Mouse (Mus musculus): Measurements from ENCODE around the gene Bbs9.
A peak's percentile ranks its signal among the peaks of the same experiment; 100 is the strongest.

Bbs9 gene

GRCm38 (mm10) chr9:22468170-22468898 is 7.2 kb upstream of the Bbs9 start:
- DNase-seq: peak; percentile 77 to 82

- DNase-seq: no peak
Measured at GRCm38 (mm10) chr9:22468899-22469259, 6.6 kb upstream of the Bbs9 start.

GRCm38 (mm10) chr9:22469643-22470042 is 5.9 kb upstream of the Bbs9 start, which contains the start of gene Rp9:
Gene Rp9, minus strand, starts transcription at chr9:22469743.
- DNase-seq: no peak

- DNase-seq: peak in 1 of 2 experiments; percentile 25
Measured at GRCm38 (mm10) chr9:22476265-22476664, 750 bp downstream of the Bbs9 start.

- DNase-seq: no peak
Measured at GRCm38 (mm10) chr9:22478946-22479345, 3.4 kb downstream of the Bbs9 start.

- no peak for DNase-seq
Measured at GRCm38 (mm10) chr9:22483866-22484561, 8.5 kb downstream of the Bbs9 start.

- DNase-seq: no peak
Measured at GRCm38 (mm10) chr9:22484562-22485308, 9.2 kb downstream of the Bbs9 start.

GRCm38 (mm10) chr9:22486211-22486610 is 10.7 kb downstream of the Bbs9 start:
- DNase-seq: no peak

- no peak for DNase-seq
Measured at GRCm38 (mm10) chr9:22488963-22489362, 13.4 kb downstream of the Bbs9 start.

- DNase-seq: no peak
Measured at GRCm38 (mm10) chr9:22494203-22494807, 18.8 kb downstream of the Bbs9 start.

GRCm38 (mm10) chr9:22495133-22495532 is 19.6 kb downstream of the Bbs9 start:
- no peak for DNase-seq

- DNase-seq: no peak
Measured at GRCm38 (mm10) chr9:22497021-22497767, 21.7 kb downstream of the Bbs9 start.

GRCm38 (mm10) chr9:22502972-22503371 is 27.5 kb downstream of the Bbs9 start:
- DNase-seq: no peak

- no peak for DNase-seq
Measured at GRCm38 (mm10) chr9:22503581-22503980, 28.1 kb downstream of the Bbs9 start.

GRCm38 (mm10) chr9:22505574-22505973 is 30.1 kb downstream of the Bbs9 start:
- DNase-seq: no peak

- DNase-seq: no peak
Measured at GRCm38 (mm10) chr9:22515076-22515475, 39.6 kb downstream of the Bbs9 start.

GRCm38 (mm10) chr9:22518394-22519041 is 43.0 kb downstream of the Bbs9 start:
- peak; percentile 69 to 70 for DNase-seq

- no peak for DNase-seq
Measured at GRCm38 (mm10) chr9:22523460-22523859, 47.9 kb downstream of the Bbs9 start.

- DNase-seq: no peak
Measured at GRCm38 (mm10) chr9:22530734-22531489, 55.4 kb downstream of the Bbs9 start.

- no peak for DNase-seq
Measured at GRCm38 (mm10) chr9:22532112-22532511, 56.6 kb downstream of the Bbs9 start.

GRCm38 (mm10) chr9:22532810-22533447 is 57.4 kb downstream of the Bbs9 start:
- peak; percentile 51 to 59 for DNase-seq

Measured in cerebellum, postnatal 10 days (tissue).